Mouse (Mus musculus) embryo, embryonic 10 days (tissue): ENCODE measurements around the gene Rubcn.
"Not testable (repeated sequence)": the region's sequence is repeated elsewhere in the genome, so short reads cannot be mapped to it uniquely, and the experiment has no call there.

Experiments used
- DNase-seq: peaks from one replicate; pipeline ENCODE4 v3.0.0-alpha.2; 2015; ENCODE audit warnings: low spot score

The Rubcn gene

DNA sequence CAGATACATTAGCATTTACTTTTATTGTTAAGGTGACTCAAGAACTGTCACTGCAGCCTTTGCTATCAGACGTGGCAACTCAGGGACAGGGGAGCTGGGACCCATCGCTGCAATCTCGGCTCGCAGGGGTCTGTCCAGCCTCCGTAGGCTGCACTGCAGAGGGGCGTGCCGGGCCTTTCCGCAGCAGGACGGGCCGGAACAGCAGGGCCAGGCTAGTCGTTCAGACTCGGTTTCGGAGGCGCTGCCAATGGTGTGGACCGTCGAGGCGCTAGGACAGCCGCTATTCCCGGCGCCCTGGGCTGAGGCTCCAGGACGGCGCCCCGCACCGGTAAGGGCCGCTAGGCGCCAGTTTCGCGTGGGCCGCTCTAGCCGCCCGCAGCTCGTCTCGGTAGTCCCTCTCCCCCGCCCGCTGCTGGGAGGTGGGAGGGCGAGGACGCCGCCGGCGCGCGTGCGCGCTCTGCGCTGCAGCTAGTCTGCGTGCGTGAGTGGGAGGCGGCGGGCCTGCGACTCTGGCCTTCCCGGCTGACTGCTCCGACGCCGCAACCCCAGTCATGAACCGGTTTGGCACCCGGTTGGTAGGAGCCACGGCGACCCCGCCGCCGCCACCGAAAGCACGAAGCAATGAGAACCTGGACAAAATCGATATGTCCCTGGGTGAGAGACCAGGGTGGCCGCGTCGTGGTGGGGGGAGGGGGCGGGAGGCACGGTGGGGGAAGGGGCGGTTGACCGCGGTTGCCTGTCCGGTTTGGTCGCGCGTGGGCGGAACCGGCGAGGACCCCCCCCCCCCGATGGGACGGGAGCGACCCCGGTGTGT lies at the start of gene Rubcn, which contains the start of gene Fyttd1:
Rubcn (minus strand) TSS at position 424 of the 814 bp plus-strand sequence.
Fyttd1 (plus strand) TSS at position 158 of the 814 bp plus-strand sequence.
- DNase-seq = peak; percentile 96

DNA sequence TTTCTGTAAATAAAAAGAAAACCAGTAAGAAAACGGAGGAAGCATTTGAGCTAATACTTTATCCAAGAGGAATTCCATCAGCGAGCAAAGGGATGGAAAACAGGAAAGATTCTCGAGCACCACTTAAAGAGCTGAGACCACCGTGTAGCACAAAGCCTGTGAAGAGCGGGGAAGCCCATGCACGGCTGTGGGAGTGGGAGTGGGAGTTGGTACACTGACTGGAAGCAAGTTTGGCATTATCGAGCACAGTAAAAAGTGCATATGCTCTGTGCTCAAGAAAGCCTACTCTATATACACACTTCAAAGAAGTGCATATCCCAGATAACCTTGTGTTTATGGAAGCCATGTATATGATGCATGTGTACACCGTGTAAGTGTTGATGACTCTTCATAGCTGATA lies 49.5 kb upstream of the Rubcn start:
- no peak for DNase-seq

- DNase-seq = not testable (repeated sequence)
These were observed 49.1 kb upstream of the Rubcn start for GRCm38 (mm10) chr16:32926629-32927028.

DNA sequence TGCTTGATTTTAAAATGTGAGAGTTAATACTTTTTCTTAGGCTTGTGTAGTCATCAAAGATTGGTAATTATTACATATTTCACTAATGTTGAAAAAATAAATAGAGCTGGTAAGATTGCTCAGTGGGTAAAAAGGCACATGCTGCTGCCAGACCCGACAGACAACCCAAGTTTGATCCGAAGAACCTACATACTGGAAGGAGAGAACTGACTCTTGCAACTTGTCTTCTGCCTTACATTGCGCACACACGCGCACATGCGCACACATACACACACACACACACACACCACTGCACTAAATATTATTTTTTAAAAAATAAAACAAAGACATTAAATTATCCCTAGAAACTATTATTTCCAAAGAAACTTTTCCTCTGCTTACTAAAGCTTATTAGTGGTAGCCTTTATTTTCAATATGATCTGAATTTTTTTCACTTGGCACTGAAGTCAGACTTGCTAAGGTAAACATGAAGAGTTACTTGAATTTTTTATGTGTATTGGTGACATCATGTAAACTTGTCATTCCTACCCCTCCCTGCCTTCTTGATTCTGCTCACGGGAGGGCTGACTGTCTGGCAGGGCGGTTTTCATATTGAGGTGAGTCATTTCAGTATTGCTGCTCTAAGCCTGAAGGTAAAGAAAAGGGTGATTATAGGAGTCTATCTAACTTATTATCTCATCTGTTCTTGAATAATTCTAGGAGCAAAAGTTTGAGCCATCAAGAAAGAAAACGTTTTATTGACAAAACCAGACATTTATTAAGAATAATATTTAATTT lies 37.9 kb upstream of the Rubcn start:
- no peak for DNase-seq

DNA sequence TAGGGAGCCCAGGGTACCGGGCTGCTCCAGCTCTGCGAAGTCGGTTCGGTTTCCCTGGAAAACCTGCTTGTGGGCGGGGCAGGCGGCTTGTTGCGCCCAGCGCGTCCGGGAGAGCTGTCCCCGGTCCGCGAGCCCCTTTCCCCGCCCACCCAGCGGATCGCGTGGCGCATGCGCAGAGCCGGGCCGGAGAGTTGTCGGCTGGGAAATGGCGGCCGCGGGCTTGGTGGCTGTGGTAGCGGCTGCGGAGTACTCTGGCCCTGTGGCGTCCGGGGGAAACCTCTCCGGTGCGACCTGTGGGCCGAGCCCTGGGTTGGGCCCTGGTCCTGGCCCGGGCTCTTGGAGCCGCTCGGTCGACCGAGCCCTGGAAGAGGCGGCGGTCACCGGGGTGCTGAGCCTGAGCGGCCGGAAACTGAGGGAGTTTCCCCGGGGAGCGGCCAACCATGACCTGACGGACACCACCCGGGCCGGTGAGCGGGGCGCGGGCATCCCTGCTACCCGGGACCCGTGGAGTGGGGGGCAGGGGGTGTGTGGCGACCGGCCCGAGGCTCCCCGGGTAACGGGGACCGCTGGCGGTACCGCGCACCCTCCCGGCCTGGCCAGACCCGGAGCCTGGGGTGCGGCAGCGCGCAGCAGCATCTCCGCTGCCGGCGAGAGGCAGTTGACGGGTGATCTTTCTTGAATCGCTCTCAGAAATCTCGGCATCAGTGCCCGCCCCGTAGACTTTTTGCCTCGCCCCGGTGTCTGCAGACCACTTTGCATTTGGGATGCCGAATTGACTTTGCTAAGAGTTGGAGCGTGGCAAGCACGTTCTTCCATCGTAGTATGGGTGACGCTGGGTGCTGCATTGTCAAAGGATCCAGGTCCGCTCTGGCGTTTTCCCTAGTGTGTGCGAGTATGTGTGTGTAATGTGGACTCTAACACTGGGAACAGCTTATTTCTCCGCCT lies 36.6 kb upstream of the Rubcn start, which contains the start of gene Lrch3:
Lrch3 (plus strand) TSS at position 164 of the 945 bp plus-strand sequence.
- DNase-seq = peak; percentile 95

DNA sequence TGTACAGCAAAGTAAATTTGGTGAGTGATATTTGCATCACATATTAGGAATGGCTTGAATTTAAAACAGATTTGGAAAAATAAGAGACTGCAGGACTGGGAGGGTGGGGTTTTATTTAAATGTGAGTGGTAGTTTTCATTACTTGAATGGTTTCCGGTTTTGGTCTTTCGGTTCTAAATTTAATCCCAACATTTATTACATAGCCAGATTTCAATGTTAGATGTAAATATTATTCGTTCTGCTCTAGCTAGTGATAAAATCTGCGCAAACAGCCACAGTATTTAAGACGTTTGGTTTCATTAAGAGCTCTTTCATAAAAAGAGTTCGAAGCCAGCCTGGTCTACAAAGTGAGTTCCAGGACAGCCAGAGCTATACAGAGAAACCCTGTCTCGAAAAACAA lies 35.6 kb upstream of the Rubcn start:
- DNase-seq = no peak

DNA sequence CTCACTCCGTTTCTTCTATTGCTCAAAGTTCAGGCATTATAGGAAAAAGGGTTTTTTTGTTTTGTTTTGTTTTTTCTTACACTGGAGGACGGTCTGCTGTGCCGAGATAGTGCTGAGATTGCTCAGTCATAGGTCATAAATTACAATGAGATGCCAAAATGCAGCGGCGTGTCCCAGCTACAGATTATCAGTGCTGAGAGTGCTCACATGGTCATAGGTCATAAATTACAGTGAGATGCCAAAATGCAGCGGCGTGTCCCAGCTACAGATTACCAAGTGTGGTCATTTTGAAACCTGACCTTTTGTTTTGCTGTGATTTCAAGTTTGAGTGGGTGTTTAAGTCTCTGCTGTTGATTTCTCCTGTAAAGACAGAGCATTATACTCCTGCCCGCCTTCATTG lies 29.2 kb upstream of the Rubcn start:
- DNase-seq = no peak

- no peak for DNase-seq
These were observed 28.6 kb upstream of the Rubcn start for GRCm38 (mm10) chr16:32906186-32906585.

DNA sequence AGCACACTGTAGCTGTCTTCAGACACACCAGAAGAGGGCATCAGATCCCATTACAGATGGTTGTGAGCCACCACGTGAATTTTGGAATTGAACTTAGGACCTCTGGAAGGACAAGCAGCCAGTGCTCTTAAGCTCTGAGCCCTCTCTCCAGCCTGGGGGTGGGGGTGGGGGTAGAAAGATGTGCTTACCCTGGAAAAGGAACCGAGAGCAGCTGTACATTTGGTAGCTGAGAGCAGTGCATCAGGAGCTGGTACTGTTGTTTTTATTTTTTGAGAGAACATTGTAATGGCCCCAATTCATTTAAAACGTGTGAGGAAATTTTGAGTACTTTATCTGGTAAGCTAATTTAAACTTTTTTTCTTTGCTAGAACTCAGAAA lies 24.5 kb upstream of the Rubcn start:
- DNase-seq = no peak

DNA sequence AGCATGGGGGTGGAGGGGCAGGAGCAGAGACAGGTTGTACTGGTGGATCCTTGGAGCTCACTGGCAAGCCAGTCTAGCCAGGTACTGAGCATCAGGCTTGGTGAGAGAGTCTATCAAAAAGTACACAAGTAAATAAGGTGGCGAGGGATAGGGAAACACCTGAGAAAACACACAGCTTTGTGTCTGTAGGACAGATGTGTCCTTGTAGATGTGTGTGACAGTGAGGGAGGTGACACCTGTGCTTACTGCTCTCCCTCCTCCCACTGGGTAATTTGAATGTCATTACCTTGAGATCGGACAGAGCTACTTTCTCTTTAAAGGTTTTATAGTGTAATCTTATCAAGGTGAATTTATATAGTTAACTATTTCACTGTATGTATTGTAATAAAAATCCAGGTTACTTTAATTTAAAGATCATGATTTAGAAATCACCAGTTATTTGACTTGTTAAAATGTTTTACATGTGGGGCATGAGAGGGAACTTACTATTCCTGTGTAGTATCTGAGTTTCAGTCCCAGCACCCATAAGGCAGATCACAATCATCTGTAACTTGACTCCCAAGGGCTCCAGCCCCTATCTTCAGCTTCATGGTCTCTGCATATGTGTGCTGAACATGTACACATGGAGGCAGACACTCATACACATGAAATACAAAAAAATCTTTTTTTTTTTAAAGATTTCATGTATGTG lies 23.9 kb upstream of the Rubcn start:
- DNase-seq = no peak

- no peak for DNase-seq
These were observed 18.6 kb upstream of the Rubcn start for GRCm38 (mm10) chr16:32896126-32896525.

- DNase-seq = no peak
These were observed 12.3 kb upstream of the Rubcn start for GRCm38 (mm10) chr16:32889881-32890280.

DNA sequence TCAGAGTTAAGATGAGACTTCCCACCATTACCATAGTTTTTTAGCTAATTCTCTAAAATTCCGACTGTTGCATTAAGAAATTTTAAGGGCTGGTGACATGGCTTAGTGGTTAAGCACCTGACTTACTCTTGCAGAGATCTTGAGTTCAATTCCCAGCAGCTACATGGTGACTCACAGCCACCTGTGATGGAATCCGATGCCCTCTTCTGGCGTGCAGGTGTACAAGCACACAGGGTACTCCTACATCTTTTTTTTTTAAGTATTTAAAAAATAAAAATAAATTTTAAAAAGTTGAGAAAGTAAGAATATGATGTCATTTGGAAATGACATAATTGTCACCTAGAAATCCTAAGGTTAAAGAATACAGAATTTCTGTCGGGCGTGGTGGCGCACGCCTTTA lies 10.4 kb upstream of the Rubcn start:
- no peak for DNase-seq

- DNase-seq = no peak
These were observed 4.0 kb upstream of the Rubcn start for GRCm38 (mm10) chr16:32881538-32881937.

DNA sequence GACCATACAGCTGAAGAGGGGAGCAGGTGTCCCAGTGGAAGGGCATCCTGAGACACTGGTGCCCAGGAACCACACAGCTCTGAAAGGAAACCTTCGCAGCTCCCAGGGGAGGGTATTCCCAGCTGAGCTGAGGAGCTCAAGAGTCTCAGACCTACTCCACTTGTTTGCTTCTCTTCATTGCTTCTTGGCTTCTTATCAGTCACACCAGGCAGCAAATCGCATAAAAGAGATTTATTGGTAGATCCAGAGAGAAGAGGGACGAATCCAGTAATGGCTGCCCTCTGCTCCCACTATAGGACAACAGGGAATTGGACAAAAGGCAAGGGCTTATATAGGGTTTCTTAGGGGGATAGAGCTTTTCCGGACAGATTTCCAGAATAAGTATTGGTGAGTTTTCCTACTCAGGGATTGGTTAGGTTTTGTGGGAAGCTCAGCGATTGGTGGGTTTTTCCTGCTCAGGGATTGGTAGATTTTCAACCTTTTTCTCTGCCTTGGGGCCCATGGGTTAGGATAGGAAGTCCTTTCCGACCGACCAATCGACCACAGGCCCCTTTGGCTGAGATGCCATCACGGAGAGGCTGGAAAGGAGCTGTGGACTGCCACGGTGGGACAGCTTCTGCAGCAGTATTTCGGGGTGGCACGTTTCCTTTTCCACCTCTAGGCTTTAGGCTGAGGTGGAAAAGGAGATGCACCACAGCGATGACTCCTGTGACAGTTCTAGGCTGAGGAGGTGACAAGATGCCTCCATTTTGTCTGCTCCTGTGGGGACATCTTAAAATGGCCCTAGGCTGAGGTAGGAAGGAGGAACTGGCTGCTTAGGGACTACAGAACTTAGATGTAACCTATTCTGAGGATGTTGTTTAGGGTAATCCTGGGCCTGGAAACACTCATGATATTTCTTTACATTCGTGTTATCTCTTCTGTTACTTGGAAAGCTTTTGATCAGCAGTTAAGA lies 1.7 kb upstream of the Rubcn start:
- DNase-seq = no peak

DNA sequence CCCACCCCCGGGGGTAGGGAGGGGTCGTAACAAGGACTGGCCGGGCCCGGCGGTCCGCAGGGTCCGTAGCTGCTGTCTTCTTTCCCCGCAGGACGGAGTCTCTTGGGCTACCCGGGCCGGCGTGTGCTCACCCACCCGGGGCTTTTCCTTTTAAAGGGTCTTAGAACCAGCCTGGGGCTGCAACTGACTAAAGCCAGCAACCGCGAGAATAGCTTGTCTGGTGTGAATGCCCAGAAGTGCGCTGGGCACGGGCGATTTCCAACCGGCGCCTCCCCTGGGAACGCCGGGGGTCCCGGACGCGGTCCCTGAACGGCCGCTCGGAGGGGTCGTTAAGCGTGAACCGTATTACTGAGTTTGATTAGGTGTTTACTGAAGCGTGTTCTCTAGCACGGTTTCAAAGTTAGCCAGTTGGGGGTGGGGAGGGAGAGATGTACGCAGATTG lies 612 bp upstream of the Rubcn start:
- no peak for DNase-seq

GRCm38 (mm10) chr16:32876831-32877230 lies 735 bp downstream of the Rubcn start:
- DNase-seq = no peak

GRCm38 (mm10) chr16:32875847-32876246 lies 1.7 kb downstream of the Rubcn start:
- no peak for DNase-seq

DNA sequence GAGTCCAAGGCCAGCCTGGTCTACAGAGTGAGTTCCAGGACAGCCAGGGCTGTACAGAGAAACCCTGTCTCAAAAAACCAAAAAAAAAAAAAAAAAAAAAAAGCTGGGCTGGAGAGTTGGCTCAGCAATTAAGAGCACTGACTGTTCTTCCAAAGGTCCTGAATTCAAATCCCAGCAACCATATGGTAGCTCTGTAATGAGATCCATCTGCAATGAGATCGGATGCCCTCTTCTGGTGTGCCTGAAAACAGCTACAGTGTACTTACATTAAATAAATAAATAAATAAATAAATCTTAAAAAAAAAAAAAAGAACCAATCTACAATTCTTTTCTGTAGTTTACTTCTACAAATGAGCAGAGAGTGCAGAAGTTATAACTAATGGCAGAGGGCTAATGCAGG lies 2.3 kb downstream of the Rubcn start:
- not testable (repeated sequence) for DNase-seq

GRCm38 (mm10) chr16:32873366-32873765 lies 4.2 kb downstream of the Rubcn start:
- no peak for DNase-seq
